Mouse (Mus musculus) kidney, postnatal 25 days (tissue): ENCODE measurements around the gene Ttc38.
"Not testable (repeated sequence)": the region's sequence is repeated elsewhere in the genome, so short reads cannot be mapped to it uniquely, and the experiment has no call there.

Experiments
- DNase-seq, 2 experiments: peaks; one replicate each; pipeline ENCODE4 v3.0.0; 2021; ENCODE audit warnings: mixed read lengths in 2 of 2

Gene Ttc38

GRCm38 (mm10) chr15:85826676-85827075 is 5.4 kb upstream of the Ttc38 start:
- no peak for DNase-seq

GRCm38 (mm10) chr15:85828071-85828470 is 4.0 kb upstream of the Ttc38 start:
- DNase-seq = no peak

- no peak for DNase-seq
Observed at GRCm38 (mm10) chr15:85829470-85829869, 2.6 kb upstream of the Ttc38 start.

GRCm38 (mm10) chr15:85832599-85832998 is 493 bp downstream of the Ttc38 start:
- peak in 1 of 2 experiments; percentile 10 for DNase-seq

- DNase-seq = no peak
Observed at GRCm38 (mm10) chr15:85835335-85835734, 3.2 kb downstream of the Ttc38 start.

- no peak for DNase-seq
Observed at GRCm38 (mm10) chr15:85836887-85837286, 4.8 kb downstream of the Ttc38 start.

- DNase-seq = peak in 1 of 2 experiments; percentile 41
Observed at GRCm38 (mm10) chr15:85840983-85841382, 8.9 kb downstream of the Ttc38 start.

GRCm38 (mm10) chr15:85841796-85842360 is 9.8 kb downstream of the Ttc38 start:
- peak; percentile 71 to 87 for DNase-seq

GRCm38 (mm10) chr15:85845071-85845470 is 13.0 kb downstream of the Ttc38 start:
- no peak for DNase-seq

GRCm38 (mm10) chr15:85851656-85852392 is 19.7 kb downstream of the Ttc38 start:
- DNase-seq = peak; percentile 40 to 86

GRCm38 (mm10) chr15:85858980-85859489 is 26.9 kb downstream of the Ttc38 start:
- peak in 1 of 2 experiments; percentile 8 for DNase-seq

GRCm38 (mm10) chr15:85859490-85860031 is 27.5 kb downstream of the Ttc38 start, which contains the start of gene Gtse1:
Gtse1 (plus strand) TSS chr15:85859745.
- DNase-seq = peak; percentile 96 to 98

- DNase-seq = not testable (repeated sequence)
Observed at GRCm38 (mm10) chr15:85865913-85866312, 33.8 kb downstream of the Ttc38 start.

- DNase-seq = peak; percentile 79 to 84
Observed at GRCm38 (mm10) chr15:85867696-85868095, 35.6 kb downstream of the Ttc38 start.

- peak; percentile 53 to 83 for DNase-seq
Observed at GRCm38 (mm10) chr15:85877336-85877735, 45.2 kb downstream of the Ttc38 start.

- DNase-seq = peak; percentile 93 to 97
Observed at GRCm38 (mm10) chr15:85878848-85879497, 46.9 kb downstream of the Ttc38 start, which contains the start of gene Trmu. Trmu (plus strand) TSS chr15:85879312.

GRCm38 (mm10) chr15:85879498-85879895 is 47.4 kb downstream of the Ttc38 start:
- DNase-seq = peak; percentile 8 to 58

- peak in 1 of 2 experiments; percentile 44 for DNase-seq
Observed at GRCm38 (mm10) chr15:85885606-85886005, 53.5 kb downstream of the Ttc38 start.

GRCm38 (mm10) chr15:85889235-85889634 is 57.1 kb downstream of the Ttc38 start:
- DNase-seq = no peak

GRCm38 (mm10) chr15:85891971-85892370 is 59.9 kb downstream of the Ttc38 start:
- no peak for DNase-seq

- no peak for DNase-seq
Observed at GRCm38 (mm10) chr15:85892498-85893118, 60.5 kb downstream of the Ttc38 start.

GRCm38 (mm10) chr15:85893871-85894270 is 61.8 kb downstream of the Ttc38 start:
- no peak for DNase-seq

GRCm38 (mm10) chr15:85896284-85896683 is 64.2 kb downstream of the Ttc38 start:
- peak; percentile 78 to 90 for DNase-seq
